In the genomic region with DNA sequence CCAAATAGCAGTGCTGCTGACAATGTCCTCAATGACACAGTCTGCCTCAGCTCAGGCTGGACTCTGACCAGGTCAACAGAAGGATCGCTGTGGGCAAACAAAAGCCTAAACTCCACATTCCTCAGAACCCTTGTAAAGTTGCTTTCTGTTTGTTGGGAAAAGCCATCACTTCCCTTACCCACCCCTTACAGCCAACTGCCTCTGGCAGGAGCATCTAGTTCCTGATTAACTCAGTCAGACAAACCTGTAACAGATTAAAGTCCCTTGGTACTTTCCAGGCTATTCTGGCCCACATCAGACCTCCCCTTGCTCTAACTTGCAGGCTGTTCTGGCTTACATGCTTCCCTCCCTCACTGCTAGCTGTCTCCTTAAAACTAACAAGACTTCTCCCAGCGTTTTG, we compare ENCODE assay signal across 7 mouse cellular contexts.
DNase-seq lines count a peak whose midpoint lies in the region; ATAC-seq and TF ChIP-seq lines count a peak whose summit lies in the region.

No protein-coding gene starts in this region.

- H3K27me3 ChIP-seq in embryonic facial prominence, embryonic 14.5 days (replicated peaks; ENCODE audit: control insufficient read depth, insufficient read depth, low read length), result no peaks in the 10 kb centered on the region
- no peaks in the 10 kb centered on the region for H3K27me3 ChIP-seq in kidney, embryonic 15.5 days

- DNase-seq in brain, embryonic 14.5 days (ENCODE audit: low read depth), result peak; percentile 28
- DNase-seq in embryonic facial prominence, embryonic 14.5 days (ENCODE audit: low spot score), result peak; percentile 81
- DNase-seq in lung, postnatal 10 days, result peak; percentile 45
- no peak for DNase-seq in cerebellum, postnatal 36 days
- DNase-seq in adrenal gland, postnatal 36 days, result no peak
- no peak for DNase-seq in left cerebral cortex, postnatal 25 days (ENCODE audit: low spot score in 2 of 2)

- TF ChIP-seq POLR2A in brain, embryonic 14.5 days (IDR thresholded peaks at IDR 0.05; ENCODE audit: borderline replicate concordance, extremely low read depth, insufficient read depth, insufficient read length, poor library complexity, severe bottlenecking), result no peak

- no peak for TF ChIP-seq CTCF in brain, embryonic 14.5 days (IDR thresholded peaks at IDR 0.05; ENCODE audit: borderline replicate concordance, extremely low read depth, insufficient read depth, insufficient read length)

- peaks cover 11% of the 10 kb centered on the region; the same call in 1 of the 2 replicates for H3K4me1 ChIP-seq in embryonic facial prominence, embryonic 14.5 days (ENCODE audit: control insufficient read depth, insufficient read depth, low read length)
- peaks cover 20% of the 10 kb centered on the region for H3K4me1 ChIP-seq in kidney, embryonic 15.5 days

- H3K9me3 ChIP-seq in embryonic facial prominence, embryonic 14.5 days (ENCODE audit: control insufficient read depth, low read length), result no peaks in the 10 kb centered on the region
- no peaks in the 10 kb centered on the region for H3K9me3 ChIP-seq in kidney, embryonic 15.5 days (replicated peaks)

- no peak overlapping the region for H3K4me2 ChIP-seq in embryonic facial prominence, embryonic 14.5 days (ENCODE audit: low read depth, low read length)
- H3K4me2 ChIP-seq in kidney, embryonic 15.5 days, result no peak overlapping the region

- ATAC-seq in embryonic facial prominence, embryonic 14.5 days (ENCODE audit: low read depth), result peak; percentile 74
- ATAC-seq in kidney, embryonic 15.5 days (replicated peaks; ENCODE audit: low FRiP score), result peak; percentile 88

- H3K4me3 ChIP-seq in embryonic facial prominence, embryonic 14.5 days (ENCODE audit: low read depth, low read length), result no peak overlapping the region
- H3K4me3 ChIP-seq in kidney, embryonic 15.5 days (replicated peaks), result no peak overlapping the region

- no peaks in the 10 kb centered on the region for H3K36me3 ChIP-seq in embryonic facial prominence, embryonic 14.5 days (ENCODE audit: control insufficient read depth, insufficient read depth, low read length)
- no peaks in the 10 kb centered on the region for H3K36me3 ChIP-seq in kidney, embryonic 15.5 days

- intact Hi-C loops in left cerebral cortex, postnatal 25 days (cut with DNase I), result no loop called here

- H3K9ac ChIP-seq in embryonic facial prominence, embryonic 14.5 days (ENCODE audit: low read depth, low read length), result no peak overlapping the region
- H3K9ac ChIP-seq in kidney, embryonic 15.5 days, result no peak overlapping the region

- WGBS in embryonic facial prominence, embryonic 14.5 days, result 11% methylated on average over 2 of the region's 2 CpGs
- 23% methylated on average over 2 of the region's 2 CpGs for WGBS in kidney, embryonic 15.5 days

- H3K27ac ChIP-seq in embryonic facial prominence, embryonic 14.5 days (replicated peaks; ENCODE audit: low read depth, low read length), result peak overlapping the region; percentile 73
- H3K27ac ChIP-seq in kidney, embryonic 15.5 days, result peak overlapping the region; percentile 83

Comparison
In these comparisons a context has a peak if more than half of its experiments do, and no peak if none do; other contexts are left out.
1. DNase-seq: peak in brain, embryonic 14.5 days (single experiment), embryonic facial prominence, embryonic 14.5 days (single experiment) and lung, postnatal 10 days (single experiment); none in cerebellum, postnatal 36 days (0 of 2), adrenal gland, postnatal 36 days (0 of 2) and left cerebral cortex, postnatal 25 days (0 of 2).